Mouse (Mus musculus) gastrocnemius, adult 8-10 months (tissue): ENCODE results near the gene Hbb-bh1. TPM values are rescaled to one million over a fixed set of nuclear protein-coding genes. Genes with fewer than 3 reads are reported as not detected.
"Not testable (repeated sequence)": the region's sequence is repeated elsewhere in the genome, so short reads cannot be mapped to it uniquely, and the experiment has no call there.

Source experiments
- DNase-seq, 2 experiments: peaks; one replicate each; pipeline ENCODE4 v3.0.0; 2022; ENCODE audit warnings: low spot score in 2 of 2
- total RNA-seq, 4 experiments: library from RNA; stranded (reverse); gene quantifications; 2 replicates each; pipeline ENCODE4 v1.2.4; 2022

Gene Hbb-bh1
- total RNA-seq, 4 experiments from 2014 or later: not detected

DNA sequence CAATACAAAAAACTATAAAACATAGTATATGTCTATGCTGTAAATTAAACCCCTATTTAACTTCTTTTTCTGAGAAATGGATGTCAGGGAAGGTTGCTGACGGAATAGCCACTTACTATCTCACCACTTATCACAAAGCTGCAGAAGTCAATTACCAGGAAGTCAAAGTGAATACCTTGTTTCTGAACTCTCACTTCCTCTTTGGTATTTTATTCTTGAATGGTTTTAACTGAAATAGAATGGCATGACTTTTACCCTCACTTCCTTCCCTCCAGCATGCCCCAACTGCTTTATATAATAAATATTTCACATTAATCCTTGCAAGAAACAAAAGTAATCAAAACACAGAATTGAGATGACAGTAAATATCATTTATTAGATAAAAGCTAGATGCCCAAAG, 30.8 kb downstream of the Hbb-bh1 start:
- DNase-seq: no peak

DNA sequence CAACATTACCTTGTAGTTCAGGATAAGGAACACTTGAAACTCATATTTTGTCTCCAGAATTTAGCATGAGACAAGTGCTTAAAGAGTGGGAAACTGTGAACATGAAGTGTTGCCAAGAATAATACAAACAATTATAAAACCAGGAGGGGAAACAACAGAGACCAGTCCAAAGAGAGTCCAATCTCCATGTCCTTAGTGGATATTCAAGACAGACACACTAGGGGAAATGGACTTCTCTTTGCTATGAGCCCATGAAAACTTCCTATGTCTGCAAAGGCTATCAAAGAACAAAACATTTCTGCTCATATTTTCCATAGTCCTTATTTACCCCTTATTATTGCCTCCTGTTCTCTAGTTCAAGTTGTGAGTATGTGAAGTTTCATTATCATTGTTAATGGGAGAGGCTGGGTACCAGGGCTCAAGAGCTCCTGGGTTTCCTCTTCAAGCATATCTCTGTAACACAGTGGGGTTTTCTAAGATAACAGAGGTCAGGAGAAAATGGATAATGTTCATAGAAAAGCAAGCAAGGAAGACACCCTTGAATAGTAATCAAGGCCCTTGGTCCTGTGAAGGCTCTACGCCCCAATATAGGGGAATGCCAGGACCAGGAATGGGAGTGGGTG, 31.6 kb downstream of the Hbb-bh1 start:
- DNase-seq: no peak

GRCm38 (mm10) chr7:103810746-103811145, 32.2 kb downstream of the Hbb-bh1 start:
- no peak for DNase-seq

- no peak for DNase-seq
Measured at GRCm38 (mm10) chr7:103810296-103810695, 32.7 kb downstream of the Hbb-bh1 start.

- no peak for DNase-seq
Measured at GRCm38 (mm10) chr7:103809801-103810155, 33.2 kb downstream of the Hbb-bh1 start.

DNA sequence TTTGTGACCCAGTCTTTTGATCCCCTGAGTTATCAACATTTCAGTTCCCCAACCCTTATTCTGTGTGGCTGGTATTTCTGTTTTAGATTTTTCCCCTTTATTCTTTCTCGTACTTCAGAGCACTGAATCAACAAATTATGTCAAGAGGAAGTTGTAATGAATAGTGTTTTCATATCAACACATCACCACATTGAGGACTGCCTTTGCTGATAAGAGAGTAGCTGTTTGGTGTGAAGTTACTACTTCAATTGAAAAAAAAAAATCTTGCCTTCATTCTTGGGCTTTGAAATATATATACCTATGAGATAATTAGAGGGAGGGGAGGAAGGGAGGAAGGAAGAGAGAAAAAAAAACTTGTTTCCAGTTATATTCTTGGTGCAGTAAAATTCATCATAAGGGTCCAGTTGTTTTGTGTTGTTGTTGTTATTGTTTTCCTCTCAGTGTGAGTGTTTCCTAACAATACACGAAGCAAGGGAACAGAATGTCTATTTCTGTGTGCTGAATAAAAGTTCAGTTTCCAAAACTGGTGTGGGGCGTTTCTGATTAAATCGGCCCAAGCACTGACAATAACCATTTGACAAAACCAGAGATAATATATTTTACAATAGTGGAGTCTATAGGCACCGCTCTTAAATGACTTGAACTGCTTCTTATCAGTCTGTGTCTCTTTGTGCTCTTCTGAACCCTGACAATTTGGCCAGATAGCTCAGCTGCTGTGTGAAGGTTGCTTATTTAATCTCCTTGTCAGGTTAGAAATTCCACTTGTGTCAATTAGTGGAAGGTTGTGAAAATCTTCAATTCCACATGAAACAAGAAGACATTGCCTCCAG, 33.8 kb downstream of the Hbb-bh1 start:
- DNase-seq: no peak

GRCm38 (mm10) chr7:103808120-103808519, 34.8 kb downstream of the Hbb-bh1 start:
- not testable (repeated sequence) for DNase-seq

DNA sequence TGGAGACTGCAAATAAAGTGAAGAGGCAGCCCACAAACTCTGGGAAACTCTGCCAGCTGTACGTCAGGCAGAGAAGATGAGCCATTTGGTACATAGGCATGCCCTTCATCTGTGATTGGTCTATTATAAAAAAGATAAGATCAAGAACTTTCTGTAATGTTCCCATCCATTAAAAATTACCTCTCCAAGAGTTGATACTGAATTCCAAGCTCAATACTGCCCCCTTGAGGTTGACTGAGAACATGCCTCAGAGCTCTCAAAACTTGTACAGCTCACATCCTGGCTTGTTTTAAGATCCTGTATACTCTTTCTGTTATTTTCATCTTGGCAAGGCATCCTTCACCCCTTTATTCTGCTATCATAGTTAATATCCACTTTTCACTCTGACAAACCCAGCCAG, 36.1 kb downstream of the Hbb-bh1 start:
- DNase-seq: no peak

DNA sequence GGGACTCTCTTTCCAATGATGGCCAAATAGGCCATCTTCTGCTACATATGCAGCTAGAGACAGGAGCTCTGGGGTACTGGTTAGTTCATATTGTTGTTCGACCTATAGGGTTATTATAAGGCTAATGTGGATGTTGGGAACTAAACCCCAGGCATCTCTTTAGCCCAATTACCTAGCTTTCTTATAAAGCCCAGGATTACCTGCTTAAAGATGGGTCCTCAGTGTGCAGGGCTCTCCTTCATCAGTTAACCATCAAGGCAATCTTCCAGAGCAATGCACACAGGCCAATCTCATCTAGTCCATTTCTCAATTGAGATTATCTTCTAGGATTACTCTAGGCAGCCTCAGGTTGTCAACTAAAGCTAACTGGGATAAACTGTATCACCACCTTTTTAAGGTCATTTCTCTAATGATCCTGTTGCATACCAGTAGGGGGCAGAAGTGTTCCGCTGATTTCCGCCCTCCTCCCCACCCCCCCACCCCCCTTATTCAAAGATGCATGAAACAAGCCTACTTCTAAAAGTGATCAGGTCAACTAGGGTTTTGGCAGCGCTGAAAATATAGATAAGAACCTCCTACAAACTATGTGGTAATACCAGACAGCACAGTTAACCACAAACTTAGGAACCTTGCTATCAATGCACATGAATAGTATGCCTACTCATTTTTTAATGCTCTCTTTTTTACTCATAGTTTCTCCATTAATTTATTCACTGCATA, 50.1 kb downstream of the Hbb-bh1 start:
- DNase-seq: no peak

- DNase-seq: no peak
Measured at GRCm38 (mm10) chr7:103791721-103792120, 51.2 kb downstream of the Hbb-bh1 start, which contains the start of gene Olfr67. TSS of gene Olfr67 (minus strand) at chr7:103791821.

Other genes starting within 250 kb of the Hbb-bh1 start
- gene Olfr619, start 242.6 kb downstream of the Hbb-bh1 start, total RNA-seq: not detected
- not detected for gene Olfr620, start 230.6 kb downstream of the Hbb-bh1 start, total RNA-seq
- not detected for gene Olfr622, start 200.5 kb downstream of the Hbb-bh1 start, total RNA-seq
- not detected for gene Olfr623, start 179.5 kb downstream of the Hbb-bh1 start, total RNA-seq
- not detected for gene Olfr624, start 172.0 kb downstream of the Hbb-bh1 start, total RNA-seq
- not detected for gene Olfr625-ps1, start 160.4 kb downstream of the Hbb-bh1 start, total RNA-seq
- gene Olfr243, start 128.5 kb downstream of the Hbb-bh1 start, total RNA-seq: not detected
- gene Olfr628, start 112.8 kb downstream of the Hbb-bh1 start, total RNA-seq: not detected
- gene Olfr629, start 98.2 kb downstream of the Hbb-bh1 start, total RNA-seq: not detected
- gene Olfr630, start 85.8 kb downstream of the Hbb-bh1 start, total RNA-seq: not detected
- not detected for gene Olfr69, start 71.6 kb downstream of the Hbb-bh1 start, total RNA-seq
- not detected for gene Olfr68, start 63.5 kb downstream of the Hbb-bh1 start, total RNA-seq
- gene Olfr67, start 51.3 kb downstream of the Hbb-bh1 start, total RNA-seq: not detected
- gene Hbb-bt, start 29.2 kb downstream of the Hbb-bh1 start, total RNA-seq: 10 to 100 TPM; 11.6 to 30.4 (median 18.8) TPM
- 100 to 1,000 TPM; 150 to 315 (median 224) TPM for gene Hbb-bs, start 15.1 kb downstream of the Hbb-bh1 start, total RNA-seq
- gene Hbb-bh2, start 2.6 kb downstream of the Hbb-bh1 start, total RNA-seq: not detected
- gene Hbb-y, start 10.1 kb upstream of the Hbb-bh1 start, total RNA-seq: not detected
- gene Olfr66, start 43.1 kb upstream of the Hbb-bh1 start, total RNA-seq: not detected
- gene Olfr64, start 51.3 kb upstream of the Hbb-bh1 start, total RNA-seq: not detected
- not detected for gene Olfr65, start 60.3 kb upstream of the Hbb-bh1 start, total RNA-seq
- not detected for gene Olfr631, start 85.7 kb upstream of the Hbb-bh1 start, total RNA-seq
- not detected for gene Olfr632, start 91.2 kb upstream of the Hbb-bh1 start, total RNA-seq
- gene Olfr633, start 101.3 kb upstream of the Hbb-bh1 start, total RNA-seq: not detected
- not detected for gene Olfr635, start 128.0 kb upstream of the Hbb-bh1 start, total RNA-seq
- not detected for gene Olfr638, start 155.6 kb upstream of the Hbb-bh1 start, total RNA-seq
- gene Olfr639, start 174.1 kb upstream of the Hbb-bh1 start, total RNA-seq: not detected
- gene Olfr640, start 182.4 kb upstream of the Hbb-bh1 start, total RNA-seq: not detected
- gene Olfr641, start 192.3 kb upstream of the Hbb-bh1 start, total RNA-seq: not detected
- not detected for gene Olfr642, start 209.5 kb upstream of the Hbb-bh1 start, total RNA-seq
- not detected for gene 4930516K23Rik, start 218.3 kb upstream of the Hbb-bh1 start, total RNA-seq
- gene Olfr644, start 228.7 kb upstream of the Hbb-bh1 start, total RNA-seq: not detected
- not detected for gene Olfr645, start 242.3 kb upstream of the Hbb-bh1 start, total RNA-seq